Mouse (Mus musculus): ENCODE results near the gene Ube3c.
"Not testable (repeated sequence)": the region's sequence is repeated elsewhere in the genome, so short reads cannot be mapped to it uniquely, and the experiment has no call there.

Gene Ube3c

DNA sequence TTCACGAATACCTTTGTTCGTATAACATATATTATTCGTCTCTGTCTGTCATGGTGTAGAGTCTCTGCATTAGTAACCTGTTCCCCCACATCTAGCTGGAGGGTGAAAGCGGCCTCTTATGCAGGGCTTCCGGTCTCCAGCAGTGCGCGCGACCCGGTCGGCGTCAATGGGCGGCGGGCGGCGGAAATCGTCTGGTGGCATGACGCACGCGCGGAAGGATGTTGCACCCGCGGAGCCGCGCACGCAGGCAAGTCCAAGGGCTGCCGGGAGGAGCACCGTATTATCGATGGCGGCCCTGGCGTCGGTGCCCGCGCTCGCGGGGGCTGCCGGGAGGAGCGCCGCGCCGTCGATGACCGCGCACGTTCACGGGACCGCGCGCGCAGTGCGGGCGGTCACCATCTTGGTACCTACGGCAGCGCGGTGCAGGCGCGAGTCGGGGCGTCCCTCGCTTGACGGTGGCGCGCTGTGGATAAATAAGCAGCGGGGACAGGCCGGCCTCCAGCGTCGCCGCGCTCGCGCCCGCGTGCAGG, at the start of gene Ube3c:
Gene Ube3c, plus strand, starts transcription at position 395 of the 530 bp plus-strand sequence.
- DNase-seq (ENCODE audit: low spot score): peak; percentile 99

DNA sequence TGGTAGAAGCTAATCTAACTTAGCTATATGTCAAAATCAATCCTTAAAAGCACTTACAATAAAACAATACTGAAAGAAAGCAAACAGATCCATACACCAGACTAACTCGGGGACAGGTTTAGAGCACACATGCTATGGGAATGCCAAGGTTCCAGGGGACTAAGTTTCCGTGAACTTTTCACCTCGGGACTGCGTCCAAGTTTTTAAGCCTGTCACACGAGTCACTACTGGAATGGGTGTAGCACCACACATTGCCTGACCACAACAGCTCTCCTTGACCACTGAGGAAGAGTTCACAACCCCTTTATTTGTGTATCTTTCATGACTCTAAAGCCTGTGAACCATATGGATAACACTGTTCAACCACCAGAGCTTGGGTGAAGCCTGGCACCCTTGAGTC, 8.9 kb upstream of the Ube3c start:
- DNase-seq (ENCODE audit: low spot score): no peak

DNA sequence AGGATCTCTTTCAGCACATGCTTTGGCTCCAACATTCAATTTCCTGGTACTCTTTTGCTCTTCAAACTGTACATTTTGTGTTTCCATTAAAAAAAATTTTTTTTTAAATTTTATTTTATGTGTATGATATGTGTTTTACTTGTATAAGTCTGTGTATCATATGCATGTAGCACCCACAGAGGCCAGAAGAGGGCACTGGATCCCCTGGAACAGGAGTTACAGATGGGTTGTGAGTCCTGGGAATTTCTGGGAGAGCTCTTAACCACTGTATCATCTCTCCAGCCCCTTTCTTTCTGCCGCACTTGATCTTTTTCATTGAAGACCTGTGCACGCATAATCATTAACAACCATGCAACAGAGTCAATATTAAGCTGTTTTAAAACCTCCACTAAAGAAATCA, 8.4 kb upstream of the Ube3c start:
- DNase-seq (ENCODE audit: low spot score): no peak

DNA sequence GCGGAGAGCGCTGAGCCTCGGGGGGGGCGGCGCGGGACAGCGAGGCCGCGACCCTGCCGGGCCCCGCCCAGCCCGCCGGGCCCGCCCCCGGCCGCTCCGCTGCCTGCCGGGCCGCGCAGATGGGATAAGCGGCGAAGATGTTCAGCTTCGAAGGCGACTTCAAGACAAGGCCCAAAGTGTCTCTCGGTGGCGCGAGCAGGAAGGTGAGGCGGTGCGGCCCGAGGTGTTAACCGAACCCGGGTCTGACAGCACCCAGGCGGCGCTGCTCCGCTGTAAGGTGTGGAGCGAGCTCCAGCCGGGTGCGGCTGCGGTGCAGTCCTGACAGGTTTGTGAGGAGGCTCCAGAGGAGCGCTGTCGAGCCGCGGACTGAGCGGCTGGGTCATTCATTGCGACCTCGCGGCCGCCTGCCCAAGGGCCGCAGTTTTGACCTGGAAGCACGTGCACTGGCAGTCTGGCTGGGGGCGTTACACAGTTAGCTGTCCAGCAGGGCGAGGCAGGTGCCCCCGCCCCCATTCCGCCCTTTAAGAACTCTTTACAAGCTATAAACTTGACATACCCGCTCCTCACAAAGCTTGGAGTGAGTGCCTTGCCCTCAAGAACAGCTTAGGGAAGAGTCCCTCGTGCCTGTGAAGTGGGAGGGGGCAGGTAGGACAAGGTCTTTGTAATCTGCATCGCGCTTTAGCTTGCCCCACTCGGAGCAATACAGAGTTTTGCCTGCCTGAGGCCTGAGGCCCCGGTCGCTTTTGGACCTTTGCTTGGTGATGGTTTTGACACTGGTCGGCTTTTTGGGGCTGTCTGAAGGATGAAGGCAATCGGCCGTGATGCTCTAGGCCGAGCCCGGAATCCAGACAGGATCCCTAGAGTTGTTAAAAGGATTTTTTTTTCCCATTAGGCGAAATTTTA, 587 bp downstream of the Ube3c start:
- DNase-seq (ENCODE audit: low spot score): no peak

DNA sequence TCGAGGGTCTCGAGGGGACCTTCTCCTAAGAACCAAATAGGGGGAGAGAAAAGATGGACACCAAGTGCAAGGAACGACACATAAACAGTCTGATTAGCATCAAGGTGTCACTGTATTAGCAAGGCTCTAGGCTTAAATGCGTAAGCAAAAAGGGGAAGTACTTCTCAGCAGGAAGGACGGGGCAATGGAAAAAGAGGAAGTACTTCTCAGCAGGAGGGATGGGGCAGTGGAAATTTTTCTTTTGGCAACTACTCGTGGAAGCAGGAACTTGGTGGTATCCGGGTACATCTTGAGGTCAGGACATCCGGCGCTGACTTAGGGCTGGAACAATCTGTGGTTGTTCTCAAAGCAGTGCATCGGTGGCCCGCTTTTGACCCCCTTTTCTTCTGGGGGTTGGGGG, 5.2 kb downstream of the Ube3c start:
- not testable (repeated sequence) for DNase-seq (ENCODE audit: low spot score)

DNA sequence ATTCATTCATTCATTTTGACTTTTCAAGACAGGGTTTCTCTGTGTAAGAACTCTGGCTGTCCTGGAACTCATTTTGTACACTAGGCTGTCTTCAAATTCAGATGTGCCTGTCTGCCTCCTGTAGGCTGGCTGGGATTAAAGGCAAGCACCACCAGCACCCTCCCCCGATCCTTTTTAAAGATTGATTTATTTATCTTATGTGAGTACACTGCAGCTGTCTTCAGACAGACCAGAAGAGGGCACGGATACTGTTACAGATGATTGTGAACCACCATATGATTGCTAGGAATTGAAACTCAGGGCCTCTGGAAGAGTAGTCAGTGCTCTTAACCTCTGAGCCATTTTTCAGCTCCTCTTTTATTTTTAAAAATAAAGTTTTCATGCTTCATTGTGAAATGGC, 6.0 kb downstream of the Ube3c start:
- no peak for DNase-seq (ENCODE audit: low spot score)

DNA sequence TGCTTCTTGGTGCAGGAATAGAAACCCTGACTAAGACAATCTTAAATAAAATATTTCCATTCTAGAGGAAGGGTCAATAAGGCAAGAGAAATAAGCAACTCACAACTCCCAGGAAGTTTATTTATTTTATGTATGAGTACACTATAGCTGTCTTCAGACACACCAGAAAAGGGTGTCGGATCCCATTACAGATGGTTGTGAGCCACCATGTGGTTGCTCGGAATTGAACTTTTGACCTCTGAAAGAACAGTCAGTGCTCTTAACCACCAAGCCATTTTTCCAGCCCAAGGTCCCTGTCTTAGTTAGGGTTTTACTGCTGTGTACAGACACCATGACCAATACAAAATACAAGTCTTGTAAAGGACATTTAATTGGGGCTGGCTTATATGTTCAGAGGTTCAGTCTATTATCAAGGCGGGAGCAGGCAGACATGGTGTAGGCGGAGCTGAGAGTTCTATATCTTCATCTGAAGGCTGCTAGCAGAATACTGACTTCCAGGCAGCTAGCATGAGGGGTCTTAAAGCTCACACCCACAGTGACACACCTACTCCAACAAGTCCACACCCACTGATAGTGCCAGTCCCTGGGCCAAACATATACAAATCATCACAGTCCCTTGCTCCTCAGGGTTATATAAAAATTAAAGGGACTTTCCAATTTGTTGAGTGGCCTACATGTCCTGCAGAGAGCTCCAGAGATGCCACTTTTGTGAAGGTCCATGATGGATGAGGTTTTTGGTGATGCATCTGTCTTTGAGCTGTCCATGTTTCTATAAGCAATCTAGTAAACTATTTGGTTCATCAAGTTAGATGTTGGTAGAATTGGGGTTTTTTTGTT, 9.0 kb downstream of the Ube3c start:
- no peak for DNase-seq (ENCODE audit: low spot score)

DNA sequence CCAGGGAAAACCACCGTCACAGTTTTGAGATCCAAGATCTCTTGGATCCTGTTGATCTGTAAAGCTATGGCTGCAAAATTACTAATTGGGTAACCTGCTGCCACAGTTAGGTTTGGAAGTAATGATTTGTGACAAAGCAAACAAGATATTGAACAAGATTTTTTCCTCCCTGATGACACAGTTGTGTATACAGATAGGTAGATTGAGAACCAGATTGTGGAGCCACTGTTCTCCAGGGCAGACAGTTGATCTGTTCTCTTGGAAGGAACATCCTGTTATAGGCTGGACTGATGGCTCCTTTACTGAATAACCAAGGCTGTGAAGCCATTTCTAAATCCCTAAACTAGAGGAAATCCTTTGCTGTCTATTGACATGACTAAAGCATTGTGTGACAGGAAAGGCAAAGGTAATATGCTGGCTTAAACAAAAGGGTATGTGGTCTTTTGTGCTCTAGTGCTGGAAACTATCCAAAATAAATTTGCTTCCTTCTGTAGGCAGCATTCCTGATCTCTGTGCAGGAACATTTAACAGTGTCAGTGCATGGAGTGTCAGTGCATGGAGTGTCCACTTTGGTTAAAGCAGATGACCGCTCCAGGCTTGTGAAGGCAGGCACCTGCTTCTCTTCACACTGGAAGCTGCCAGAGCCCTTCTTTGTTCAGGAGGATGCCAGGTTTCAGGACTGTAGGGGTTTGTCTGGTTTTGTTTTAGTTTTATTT, 15.0 kb downstream of the Ube3c start:
- no peak for DNase-seq (ENCODE audit: low spot score)

DNA sequence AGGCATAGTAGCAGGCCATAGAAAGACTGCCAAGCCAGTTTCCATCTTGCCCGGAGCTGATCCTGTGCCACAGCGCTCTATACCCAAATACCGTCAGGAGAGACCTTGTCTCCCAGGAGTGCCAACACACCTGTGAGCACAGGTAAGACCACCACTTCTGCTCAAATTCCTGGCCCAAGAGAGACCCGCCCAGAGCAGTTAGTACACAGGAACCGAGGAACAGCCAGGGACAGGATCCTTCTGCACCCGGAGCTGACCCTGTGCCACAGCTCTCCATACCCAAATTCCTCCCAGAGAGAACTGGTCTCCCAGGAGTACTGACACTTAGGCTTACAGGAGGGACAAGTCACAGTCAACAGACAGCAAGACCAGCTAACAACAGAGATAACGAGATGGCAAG, 23.1 kb downstream of the Ube3c start:
- DNase-seq (ENCODE audit: low spot score): not testable (repeated sequence)

DNA sequence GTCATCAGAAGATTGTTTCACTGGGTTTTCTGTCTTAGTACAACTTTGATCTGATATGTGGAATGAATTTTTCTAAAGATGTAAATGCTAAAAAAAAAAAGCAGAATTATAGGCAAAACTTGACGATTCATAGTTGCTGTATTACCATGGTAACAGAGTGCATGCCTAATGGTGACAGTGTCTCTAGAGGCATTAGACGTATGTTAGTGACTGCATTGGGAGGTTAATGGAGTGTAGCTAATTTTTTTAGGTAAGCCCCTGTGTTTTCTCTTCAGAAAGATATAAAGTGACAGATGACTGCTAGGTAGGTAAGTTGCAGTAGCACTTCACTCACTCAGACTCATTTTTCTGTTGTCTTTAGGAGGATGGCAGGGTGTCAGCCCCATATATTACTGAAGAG, 37.5 kb downstream of the Ube3c start:
- DNase-seq (ENCODE audit: low spot score): no peak

DNA sequence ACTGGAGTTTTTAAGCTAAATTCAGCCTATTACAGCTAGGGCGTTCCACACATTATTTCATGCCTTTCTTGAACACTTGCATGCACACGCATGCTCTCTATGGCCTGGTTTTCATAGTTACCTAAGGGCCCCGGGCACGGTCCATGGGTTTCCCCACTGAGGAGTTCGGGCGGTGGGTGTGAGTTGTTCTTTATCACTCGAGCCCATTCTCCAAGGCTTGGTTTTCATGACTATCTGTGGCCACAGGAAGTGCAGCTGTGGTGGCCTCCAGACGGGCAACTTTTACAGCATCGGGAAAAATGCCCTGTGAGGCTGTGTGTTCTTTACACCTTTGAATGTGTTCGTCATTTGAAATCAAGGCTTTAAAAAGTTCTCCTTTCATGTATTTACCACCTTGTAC, 56.6 kb downstream of the Ube3c start:
- DNase-seq (ENCODE audit: low spot score): no peak

DNA sequence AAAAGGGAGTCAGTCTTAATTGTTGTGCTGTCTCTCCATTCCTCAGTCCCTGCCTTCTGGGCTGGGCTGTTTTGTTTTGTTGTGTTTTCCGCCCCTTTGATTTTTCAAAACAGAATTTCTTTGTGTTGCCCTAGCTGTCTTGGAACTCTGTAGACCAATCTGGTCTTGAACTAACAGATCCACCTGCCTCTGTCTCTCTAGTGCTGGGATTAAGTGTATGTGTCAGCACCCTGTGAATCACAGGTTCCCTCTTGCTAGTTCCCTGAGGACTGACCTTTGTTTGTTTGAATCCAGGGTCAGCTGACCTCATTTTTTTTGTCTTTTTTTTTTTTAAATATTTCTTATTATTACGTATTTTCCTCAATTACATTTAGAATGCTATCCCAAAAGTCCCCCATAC, 60.9 kb downstream of the Ube3c start:
- no peak for DNase-seq (ENCODE audit: low spot score)

DNA sequence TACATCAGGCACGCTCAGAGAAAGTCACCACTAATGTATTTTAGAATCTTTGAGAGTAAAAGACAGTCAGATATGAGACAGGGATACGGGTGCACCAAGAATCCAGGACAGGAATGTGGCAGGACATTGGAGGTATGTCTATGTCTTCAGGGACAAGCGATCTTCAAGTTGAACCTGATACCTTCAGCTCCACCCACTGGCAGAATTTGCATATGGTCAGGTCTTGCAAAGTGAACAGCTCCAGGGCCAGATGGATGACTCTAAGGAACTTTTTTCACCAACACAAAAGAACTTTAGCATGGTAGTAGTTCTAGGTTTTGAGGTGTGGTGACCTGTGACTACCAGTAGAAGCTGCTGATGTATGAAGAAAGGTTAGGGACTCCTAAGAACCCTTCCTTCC, 62.7 kb downstream of the Ube3c start:
- DNase-seq (ENCODE audit: low spot score): no peak

DNA sequence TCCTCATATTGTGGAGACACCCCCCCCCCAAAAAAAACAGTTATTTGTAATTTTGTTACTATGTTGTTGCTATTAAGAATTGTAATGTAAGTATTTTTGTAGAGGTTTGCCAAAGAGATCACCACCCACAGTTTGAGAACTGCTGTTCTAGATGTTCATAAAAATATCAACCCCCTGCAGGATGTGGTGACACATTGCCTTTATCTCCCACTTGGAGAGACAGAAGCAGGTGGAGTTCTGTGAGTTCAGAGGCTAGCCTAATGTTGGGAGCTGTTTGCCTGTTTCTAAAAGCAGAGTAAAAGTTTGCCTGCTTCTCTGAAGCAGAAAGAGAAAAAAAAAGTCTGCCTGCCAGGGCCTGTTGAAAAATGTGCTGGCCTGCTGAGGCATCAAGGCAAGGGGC, 67.3 kb downstream of the Ube3c start:
- no peak for DNase-seq (ENCODE audit: low spot score)

DNA sequence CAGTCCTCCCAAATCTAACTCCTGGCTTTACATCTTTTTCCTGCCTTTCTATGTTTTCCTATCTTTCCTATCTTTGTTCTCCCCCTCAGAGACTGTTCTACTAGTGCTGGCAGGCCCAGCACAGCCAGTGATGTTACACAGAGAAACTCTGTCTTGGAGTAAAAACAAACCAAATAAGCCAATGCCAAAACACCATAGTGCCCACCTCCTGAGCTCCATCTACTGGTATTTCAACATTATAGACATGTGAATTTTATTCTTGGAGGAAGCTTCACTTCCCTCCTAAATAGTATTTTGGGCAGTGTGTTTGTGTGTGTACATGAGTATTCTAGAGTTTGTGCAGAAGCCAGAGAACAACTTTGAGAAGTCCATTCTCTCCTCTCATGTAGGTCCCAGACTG, 67.8 kb downstream of the Ube3c start:
- DNase-seq (ENCODE audit: low spot score): no peak

DNA sequence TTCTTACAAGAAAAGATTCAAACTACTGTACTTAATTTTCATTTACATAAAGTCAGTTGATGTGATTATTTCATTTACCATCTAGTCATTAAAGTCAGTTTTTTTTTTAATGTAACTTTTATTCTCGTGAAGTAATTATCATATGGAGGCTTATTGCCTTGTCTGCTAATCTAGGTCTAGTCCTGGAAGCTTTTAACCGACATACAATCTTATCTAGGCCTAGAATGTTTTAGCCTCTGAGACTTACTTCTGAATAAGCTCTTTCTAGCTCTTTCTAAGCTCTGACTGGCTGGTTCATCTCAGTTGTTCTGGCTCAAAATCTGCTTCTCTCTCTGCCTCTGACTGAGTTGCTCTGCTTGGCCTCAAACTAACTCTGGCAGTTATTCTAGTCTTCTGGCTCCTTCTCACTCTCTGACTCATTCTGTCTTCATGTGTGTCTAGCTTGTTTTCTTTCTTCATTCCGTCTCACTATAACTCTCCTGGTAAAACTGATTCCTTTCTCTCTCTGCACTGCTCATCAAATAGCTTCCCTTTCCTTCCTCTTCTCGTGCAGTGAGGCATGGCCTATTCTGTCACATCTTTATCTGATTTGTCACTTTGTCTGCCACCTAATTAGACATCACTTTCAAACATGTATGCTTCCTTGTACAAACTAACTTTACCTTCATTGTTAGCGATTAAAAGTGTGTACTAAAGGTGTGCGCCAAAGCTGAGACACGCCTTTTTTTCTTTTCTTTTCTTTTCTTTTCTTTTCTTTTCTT, 72.3 kb downstream of the Ube3c start:
- no peak for DNase-seq (ENCODE audit: low spot score)

DNA sequence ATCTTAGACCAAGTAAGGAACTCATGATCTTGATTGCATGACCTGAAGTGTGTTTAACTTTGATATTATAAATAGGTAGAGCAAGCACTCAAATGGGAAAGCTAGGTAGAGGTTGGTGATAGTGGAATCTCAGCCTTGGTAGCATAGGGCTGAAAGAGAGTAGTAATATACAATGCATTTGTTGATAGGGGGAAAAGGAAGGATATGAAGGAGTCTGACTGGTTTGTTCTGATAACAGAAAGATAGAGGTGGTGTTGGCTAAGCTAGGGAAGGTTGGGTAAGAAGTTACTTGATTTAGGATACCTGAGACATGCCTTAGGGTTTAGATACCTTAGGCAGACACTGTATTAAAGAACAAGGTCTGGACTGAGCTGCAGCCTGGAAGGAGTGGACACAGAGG, 82.7 kb downstream of the Ube3c start:
- DNase-seq (ENCODE audit: low spot score): no peak

DNA sequence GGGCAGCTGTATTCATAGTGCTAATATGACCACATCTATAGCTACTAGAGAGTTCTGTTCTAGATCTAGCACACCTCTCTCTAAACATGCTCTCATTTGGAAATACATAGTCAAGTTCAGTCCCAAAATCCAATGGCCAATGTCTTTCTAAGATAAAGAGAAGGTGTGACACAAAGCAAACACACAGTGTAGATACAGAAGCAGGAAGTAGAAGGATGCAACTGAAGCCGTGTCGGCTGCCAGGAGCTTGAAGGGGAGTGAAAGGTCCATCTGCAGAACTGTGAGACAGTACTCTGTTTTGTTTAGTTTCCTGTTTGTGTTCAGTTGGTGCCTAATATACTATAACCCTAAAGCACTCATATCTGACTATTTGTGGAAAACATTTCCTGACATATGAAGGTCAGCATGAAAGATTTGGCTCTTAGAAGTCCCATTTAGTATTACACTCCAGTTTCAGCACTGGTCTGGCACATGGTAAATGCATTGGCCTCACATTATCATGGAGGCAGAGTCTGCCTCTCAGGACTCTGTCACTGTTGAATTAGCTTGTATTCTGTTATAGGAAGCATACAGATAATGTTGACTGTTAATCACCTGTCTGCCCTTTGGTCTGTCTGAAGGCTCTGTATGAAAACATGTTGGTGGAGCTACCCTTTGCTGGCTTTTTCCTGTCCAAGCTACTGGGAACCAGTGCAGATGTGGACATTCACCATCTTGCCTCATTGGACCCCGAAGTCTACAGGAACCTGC, 88.7 kb downstream of the Ube3c start:
- DNase-seq (ENCODE audit: low spot score): no peak

DNA sequence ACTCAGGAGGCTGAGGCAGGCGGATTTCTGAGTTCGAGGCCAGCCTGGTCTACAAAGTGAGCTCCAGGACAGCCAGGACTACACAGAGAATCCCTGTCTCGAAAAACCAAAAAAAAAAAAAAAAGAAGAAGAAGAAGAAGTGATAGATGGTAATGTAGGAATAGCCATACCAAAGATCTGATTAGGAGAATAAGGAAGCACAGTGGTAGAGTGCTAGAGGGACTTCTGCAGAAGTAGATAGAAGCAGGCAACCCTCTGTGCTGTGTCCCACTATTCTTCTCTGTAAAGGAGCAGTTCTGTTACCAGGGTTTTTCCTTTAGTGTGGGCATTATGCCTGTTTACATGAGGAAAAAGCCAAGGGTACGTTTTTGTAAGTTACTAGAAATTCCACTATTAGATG, 92.2 kb downstream of the Ube3c start:
- not testable (repeated sequence) for DNase-seq (ENCODE audit: low spot score)

DNA sequence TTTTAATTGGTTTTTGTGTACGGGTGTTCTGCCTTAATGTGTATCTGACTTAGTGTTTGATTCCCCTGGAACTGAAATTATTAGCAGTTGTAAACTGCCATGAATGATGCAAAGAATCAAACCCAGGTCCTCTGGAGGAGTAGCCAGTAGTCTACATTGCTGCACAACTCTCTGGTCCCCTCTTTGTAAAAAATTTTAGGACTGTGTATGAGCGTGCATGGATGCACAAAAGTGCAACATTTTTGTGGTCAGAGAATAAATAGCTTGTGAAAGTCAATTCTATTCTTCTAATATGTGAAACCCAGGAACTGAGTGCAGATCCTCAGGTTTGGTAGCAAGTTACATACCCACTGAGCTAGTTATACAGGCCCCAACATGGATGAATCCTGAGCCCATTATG, 96.3 kb downstream of the Ube3c start:
- no peak for DNase-seq (ENCODE audit: low spot score)

DNA sequence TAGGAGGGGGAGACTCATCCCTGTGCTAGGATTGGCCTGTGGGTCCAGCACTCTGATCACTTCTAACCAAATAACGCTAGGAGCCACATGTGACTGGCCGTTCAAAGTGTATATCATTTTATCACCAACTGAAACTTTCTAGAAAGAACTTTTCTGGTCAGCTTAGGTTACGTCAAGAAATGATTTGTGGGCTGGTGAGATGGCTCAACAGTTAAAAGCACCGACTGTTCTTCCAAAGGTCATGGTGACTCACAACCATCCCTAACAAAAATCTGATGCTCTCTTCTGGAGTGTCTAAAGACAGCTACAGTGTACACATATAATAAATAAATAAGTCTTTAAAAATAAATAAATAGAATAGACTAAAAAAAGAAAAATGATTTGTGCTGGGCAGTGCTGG, 103.5 kb downstream of the Ube3c start:
- no peak for DNase-seq (ENCODE audit: low spot score)

Data from T-cell, adult 2 months (primary cell).